Mouse (Mus musculus): ENCODE measurements at regions not wholly inside any gene's neighbourhood (a gene's known extent, or its start where the extent isn't known, plus 50 kb on each side); places are given as distances from the start of the nearest gene placed in this dataset.

DNA sequence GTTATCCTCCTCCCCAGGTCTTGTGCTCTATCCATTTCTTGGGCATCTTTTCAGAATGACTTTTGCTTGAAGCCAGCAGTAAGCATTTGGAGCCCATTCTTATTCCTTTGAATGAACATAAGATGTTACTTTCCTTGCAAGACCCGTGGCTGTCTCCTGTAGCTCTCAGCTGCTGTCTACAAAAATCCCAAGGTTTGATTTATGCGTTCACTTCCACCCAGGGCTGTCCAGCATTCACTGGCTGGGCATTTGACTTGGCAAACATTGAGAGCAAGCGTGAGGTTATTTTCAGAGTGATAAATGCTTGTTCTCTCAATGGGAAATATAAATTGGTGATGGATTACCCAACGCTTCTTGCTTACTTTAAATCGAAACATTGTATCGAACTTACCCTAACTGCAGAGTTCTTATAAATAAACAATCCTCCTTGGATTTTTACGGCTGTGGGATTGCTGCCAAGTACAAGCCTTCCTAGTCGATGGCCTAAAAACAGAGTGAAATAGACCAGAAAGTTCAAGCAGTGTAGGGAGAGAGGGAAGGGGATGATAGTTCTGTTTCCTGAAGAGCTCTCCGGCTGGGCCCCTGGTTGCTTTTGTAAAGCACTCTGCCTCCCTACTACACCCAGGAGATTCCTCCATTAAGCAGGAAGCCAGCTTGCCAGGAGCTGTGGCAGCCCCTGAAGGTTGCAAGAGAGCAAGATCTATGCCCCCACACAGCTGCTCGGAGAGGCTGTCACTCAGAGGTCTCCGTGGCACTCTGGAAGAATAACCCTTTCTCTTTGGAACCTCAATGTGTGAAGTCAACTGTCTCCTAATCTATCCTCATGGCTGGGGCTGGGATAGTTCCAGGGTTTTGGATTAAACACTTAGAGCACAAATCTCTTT lies 210.1 kb downstream of the Mex3b start:
- DNase-seq (ENCODE audit: low read depth, low spot score), result no peak

DNA sequence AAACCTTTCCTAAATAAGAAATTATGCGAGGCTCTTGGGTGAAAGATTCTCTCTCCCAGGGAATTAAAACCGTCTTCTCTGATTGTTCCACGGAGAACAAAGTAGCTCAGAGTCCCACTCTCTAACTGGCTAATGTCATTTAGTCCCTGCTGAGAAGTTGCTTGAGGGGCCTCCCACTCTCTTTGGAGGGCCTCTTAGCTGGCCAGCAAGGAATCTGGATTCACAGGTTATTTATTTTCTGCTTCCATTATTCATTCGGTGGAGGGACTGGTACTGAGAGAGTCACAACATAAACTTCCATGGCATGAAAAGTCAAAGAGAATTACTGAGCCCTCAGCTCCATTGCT lies 210.8 kb downstream of the Mex3b start:
- no peak for DNase-seq (ENCODE audit: low read depth, low spot score)

DNA sequence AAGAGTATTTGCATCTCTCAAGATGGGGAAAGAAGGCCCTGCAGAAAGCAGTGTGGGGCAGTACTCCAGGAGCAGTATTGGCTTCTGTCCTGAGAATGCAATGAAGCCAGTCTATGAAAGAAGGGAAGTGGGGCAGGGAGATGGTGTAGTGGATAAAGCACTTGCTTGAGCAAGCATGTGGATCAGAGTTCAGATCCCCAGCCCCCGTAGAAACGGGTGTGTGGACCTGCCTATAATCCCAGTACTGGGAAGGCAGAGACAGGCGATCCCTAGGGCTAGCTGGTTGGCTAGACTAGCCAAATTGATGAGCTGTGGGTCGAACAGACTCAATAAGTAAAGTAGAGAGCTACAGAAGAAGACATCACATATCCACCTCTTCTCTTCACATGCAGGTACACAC lies 211.6 kb downstream of the Mex3b start:
- no peak for DNase-seq (ENCODE audit: low read depth, low spot score)

DNA sequence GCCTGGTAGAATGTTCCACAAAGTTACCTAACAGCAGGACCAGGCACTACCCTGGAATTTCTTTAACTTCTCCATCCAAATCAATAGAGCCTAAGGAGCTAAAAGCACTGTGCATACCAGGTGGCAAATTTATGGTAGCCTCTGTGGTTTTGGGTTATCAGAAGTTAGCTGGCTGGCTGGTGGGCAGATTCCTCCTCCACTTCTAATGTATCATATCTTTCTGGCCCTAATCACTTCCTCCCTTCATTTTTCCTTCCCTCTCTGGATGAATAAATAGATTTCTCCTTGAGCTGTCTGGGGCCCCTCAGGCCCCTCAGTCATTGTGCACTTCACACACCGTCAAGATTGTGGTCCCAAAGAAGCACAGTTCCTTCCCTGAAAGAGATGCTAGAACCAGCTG lies 212.7 kb downstream of the Mex3b start:
- no peak for DNase-seq (ENCODE audit: low read depth, low spot score)

DNA sequence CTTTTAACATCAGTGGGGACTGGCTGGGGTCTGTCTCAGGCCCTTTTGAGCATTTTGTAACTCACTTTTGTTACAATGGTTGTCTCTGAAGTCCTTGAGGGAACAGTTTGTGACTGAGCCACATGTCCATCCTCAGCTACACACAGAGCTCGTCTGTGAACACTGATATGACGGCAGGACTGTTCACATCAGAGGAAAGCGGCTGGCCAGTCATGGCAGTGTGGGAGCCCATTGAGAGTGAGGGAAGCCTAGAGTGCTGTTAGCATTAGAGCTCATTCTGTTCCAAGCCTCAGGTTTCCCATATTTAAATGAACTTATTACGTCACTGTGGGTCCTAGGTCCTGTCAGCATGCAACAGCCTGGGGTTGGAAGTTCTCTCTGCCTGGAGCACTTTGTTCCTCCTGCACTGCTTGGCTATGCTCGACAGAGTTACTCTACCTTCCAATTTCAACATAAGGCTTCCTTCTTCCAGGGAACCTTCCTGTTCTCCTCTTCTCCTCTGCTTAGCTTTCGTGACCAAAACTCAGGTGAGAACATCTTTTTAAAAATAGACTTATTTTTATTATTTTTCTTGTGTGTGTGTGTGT lies 217.5 kb downstream of the Mex3b start:
- DNase-seq (ENCODE audit: low read depth, low spot score), result no peak

DNA sequence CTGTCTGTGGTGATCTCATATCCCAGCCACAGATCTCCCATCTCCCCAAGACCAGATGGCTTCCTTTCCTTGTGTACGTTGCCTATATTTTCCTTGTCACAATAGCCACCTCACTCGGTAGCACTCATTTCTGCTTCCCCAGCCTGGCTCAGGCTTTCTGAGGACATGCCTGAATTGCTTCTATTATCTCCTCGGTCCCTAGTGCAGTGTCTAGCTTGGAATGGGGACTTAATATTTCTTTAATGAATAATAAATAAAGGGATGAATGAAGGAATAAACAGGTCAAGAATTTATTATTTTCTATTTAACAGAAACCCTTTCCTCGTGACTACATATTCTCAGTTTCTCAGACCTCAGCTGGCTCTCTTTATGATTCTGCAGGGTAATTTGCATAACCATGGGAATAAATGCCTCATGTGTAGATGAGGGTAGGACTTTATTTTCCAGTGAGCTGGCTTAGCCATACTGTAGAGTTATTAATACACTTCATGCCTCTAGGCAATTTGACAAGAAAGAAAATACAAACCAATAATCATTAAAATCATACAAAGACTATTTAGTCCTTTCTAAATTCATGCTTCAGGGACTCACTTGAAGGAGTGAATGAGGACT lies 218.5 kb downstream of the Mex3b start:
- no peak for DNase-seq (ENCODE audit: low read depth, low spot score)

DNA sequence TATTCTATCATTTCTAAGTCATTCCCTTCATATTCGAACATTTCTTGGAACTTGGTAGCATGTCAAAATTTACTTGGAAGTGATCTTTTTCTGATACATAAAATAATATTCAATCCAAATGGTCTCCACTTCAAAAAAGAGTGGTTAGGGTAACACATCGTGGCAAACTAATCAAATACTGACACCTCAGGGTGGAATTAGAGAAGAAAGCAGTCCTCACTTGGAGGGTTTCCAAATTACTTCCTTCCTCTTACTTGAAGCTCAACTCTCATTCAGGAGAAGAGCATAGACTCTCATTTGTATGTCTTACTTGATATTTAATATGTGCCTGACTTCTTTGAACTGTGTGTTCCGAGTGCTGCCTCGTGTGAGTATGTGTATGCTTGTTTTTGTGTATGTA lies 220.3 kb downstream of the Mex3b start:
- no peak for DNase-seq (ENCODE audit: low read depth, low spot score)

DNA sequence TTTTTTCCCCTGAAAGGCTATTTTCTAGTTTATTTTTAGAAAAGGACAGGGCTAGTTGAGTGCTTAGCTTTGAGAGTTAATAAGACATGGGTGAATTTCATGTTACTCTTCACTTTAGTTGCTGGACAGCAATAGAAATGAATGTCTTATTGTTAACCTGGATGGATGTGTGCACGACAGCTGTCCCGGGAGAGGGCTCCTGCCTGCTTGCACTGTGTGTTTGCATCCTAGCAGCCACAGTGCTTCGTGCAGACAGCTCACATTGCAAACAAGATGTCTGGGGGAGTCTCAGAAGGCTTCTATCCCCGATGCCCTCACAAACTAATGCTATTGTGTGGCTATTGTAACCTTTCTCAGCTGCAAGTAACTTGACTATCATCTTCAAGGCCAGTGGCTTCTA lies 221.0 kb downstream of the Mex3b start:
- DNase-seq (ENCODE audit: low read depth, low spot score), result no peak

DNA sequence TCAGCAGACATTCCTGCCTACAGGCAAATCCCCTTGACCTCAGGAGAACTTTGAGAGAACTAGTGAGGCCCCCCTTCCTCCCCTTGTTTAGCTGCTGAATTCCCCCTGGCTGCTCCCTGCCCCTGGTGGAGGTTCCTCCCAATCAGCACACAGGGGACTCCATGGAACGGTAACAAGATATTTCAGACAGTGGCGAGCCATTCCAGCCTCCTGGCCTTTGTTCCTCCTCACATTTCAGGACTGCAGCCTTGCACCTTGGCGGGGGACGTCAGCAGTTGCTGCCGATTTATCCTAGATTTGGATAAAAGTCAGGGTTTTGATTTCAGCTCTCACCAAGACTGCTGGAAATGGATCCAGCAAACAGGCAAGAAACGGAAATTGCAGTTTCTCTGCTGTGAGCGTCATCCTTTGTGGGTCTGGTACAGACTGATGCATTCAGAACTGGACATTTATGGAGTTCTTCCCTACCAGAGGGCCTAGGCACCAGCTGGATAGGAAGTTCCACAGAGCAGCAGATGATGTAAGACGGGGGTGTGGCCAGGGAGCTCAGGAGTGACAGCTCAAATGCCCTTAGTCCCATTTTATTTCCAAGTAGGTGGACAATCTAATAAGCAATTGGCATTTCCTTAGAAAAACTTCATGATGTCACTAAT lies 222.3 kb downstream of the Mex3b start:
- DNase-seq (ENCODE audit: low read depth, low spot score), result no peak

DNA sequence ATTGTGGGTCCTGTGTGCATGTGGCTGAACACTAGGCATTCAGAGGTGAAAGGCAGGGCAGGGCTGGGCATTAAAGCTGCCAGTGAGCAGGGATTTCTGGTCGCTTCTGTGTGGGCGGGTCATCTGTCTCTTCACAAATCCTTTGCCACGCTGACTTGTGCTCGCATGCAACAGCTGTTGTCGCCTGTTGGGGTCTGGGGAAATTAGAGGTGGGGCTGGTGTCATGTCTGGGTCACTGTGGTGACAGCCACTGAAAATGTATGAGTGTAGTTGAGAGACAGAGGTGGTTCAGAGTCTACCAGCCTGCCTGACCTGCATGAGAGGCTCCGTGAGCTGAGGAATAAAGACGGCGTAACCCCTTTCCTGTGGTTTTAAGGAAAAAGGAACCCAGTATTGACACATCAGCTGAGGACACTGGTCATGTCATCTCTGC lies 226.8 kb downstream of the Mex3b start:
- DNase-seq (ENCODE audit: low read depth, low spot score), result no peak

DNA sequence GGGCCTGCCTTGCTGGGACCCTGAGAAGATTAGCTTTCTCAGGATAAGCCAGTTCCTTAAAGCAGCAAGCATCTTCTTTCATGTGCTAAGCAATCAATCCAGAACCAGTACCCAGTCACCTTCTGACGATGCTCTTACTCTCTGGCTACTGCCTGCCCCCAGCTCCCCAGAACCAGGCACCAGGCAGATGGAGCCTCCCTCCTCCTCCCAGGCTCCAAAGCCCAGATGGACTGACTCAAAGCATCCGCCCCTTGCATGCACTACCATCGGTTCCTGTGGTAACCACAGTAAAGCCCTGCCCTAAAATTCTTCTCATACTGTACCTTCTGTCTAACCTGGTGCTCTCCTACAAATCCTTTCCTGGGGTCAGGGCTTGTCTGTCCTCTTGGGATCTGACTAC lies 227.8 kb downstream of the Mex3b start:
- DNase-seq (ENCODE audit: low read depth, low spot score), result no peak

DNA sequence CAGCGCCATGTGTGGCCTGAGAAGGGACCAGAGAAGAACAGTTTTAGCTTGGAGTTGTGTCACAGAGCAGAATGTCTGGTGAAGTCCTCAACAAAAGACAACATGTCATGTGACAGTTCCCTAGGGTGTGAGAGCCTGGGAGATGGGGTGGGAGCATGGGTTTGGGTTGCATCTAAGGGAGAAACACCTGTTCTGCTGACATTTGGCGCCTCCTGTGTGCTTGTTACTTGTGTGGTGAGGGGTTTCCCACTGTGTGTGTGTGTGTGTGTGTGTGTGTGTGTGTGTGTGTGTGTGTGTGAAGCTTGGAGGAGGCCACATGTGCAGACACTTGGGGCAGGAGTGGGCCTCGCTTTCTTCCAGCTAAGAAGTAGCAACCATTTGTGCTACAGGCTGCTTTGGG lies 228.5 kb downstream of the Mex3b start:
- no peak for DNase-seq (ENCODE audit: low read depth, low spot score)

DNA sequence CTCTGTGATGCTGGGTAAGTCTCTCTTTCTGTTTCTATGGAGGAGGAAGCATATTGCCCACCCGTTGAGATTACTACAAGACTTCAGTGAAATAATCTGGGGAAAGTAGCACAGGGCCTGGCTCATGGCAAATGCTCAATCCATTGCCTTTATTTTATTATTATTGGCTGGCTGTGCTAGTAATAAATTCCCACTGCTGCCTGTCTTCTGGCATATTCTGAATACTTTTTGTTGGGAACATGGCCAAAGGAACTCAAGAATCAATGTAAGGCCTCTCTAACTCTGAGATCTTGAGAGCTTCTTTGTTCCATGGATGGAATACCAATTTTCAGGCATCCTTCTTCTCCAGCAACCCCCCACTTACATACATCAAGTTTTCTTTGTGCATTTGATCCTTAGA lies 237.3 kb downstream of the Mex3b start:
- no peak for DNase-seq (ENCODE audit: low read depth, low spot score)

DNA sequence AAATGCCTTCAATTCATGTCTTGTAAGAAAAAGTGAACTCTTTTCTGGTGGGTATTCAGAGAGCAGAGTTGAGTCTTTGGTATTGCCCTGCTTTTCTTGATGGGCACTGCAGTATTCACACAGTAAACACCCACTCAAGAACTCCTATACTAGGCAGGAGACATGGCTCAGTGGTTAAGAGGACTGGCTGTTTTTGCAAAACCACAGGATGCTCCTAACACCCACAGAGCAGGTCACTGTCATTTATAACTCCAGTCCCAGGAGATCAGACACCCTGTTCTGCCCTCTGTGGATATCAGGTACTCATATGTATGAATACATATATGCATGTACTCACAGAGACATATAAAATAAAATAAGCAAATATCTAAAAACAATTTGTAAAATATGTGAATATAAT lies 238.5 kb downstream of the Mex3b start:
- DNase-seq (ENCODE audit: low read depth, low spot score), result no peak

DNA sequence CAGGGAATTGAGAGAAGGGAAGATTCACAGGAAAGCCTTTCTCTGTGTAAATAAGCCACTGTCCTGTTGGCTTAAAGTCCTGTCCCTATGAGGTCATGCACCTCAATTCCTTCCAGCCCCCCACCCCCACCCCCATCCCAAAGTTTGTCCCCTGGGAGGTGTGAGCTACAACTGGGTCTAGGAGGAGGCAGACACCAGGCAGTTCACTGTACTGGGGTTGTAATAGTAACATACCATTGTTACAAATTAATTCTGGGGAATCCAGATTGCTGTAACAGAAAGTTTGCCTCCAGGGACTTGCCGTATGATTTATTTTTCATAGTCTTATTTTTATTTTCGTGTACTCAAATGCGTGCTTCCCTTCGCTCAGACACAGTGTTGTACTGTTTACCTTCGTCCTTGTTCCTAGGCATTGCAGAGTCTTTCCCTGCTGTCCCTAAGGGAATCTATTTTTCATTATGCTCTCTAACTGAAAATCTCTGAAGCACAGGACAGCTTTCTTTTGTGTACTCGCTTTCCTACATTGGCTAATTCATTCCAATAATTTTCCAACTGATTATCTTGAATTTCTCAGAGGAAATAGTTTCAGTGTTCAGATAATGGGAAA lies 244.2 kb downstream of the Mex3b start:
- DNase-seq (ENCODE audit: low read depth, low spot score), result no peak

DNA sequence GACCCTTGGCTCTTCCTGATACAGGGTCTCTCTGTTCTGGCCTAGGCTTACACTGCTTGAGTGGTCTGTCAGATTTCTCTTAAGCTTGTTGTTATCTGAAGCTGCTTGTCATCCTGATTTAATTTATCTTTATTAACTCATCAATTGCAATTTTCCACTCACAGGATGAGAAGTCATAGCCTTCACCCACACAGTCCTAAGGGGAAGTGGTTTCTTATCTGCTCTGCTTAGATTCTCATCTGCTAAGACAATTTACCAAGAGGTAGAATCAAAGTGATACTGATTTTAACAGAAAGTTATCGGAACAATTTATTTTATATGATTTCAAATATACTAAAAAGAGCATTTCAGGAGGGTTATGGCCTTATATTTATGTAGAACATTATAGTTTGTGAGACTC lies 249.4 kb downstream of the Mex3b start:
- DNase-seq (ENCODE audit: low read depth, low spot score), result no peak

DNA sequence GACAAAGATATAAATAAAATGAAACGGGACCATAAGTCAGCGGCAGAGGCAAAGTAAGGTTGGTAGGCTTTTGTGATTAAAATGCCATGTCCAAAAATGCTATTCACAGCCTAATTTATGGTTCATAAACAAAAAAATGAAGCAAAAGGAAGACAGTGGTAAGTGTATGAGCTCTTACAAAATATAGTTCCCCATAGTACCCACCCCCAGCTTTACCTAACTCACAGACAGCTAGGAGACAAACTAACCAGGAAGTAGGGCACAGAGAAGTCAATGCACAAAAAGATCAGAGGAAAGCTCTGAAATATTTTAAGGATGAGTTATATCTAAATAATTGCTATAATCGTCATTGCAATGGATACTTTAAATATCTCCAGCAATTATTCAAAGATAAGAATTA lies 249.9 kb downstream of the Mex3b start:
- no peak for DNase-seq (ENCODE audit: low read depth, low spot score)

DNA sequence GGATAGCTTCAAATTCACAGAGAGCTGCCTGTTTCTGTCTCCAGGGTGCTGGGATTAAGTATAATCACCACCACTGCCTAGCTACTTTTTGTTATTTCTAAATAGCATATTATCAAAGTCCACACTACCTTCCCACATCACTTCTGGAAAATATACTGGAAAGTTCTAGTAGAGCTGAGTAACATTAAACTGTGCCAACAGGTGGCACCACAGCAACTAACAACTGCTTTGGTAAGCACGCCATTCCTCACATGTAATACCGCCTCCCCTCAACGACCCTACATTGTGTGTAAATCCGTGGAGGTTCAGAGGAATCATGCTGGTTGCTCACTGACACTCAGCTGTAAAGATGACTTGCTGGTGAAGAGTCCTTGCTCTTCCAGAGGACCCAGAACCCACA lies 259.1 kb downstream of the Mex3b start:
- no peak for DNase-seq (ENCODE audit: low read depth, low spot score)

DNA sequence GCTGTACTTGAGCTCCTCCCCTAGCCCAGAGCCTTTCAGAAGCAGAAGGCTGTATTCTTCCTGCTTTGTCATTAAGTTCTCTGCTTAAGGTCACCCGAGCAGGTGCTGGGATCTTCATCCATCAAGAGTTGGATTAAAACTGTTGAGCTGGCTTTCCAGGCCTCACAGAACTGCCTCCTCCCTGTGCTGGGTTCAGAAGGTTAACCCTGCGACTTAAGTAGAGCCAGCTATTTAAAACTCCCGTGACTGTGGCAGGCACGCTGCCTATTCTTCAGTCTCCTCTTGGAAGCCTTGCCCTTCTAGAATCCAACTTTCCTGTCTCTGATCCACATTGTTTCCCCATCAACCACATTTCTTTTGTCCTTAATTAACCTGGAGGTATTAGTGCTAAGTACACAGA lies 273.1 kb downstream of the Mex3b start:
- peak; percentile 9 for DNase-seq (ENCODE audit: low read depth, low spot score)

DNA sequence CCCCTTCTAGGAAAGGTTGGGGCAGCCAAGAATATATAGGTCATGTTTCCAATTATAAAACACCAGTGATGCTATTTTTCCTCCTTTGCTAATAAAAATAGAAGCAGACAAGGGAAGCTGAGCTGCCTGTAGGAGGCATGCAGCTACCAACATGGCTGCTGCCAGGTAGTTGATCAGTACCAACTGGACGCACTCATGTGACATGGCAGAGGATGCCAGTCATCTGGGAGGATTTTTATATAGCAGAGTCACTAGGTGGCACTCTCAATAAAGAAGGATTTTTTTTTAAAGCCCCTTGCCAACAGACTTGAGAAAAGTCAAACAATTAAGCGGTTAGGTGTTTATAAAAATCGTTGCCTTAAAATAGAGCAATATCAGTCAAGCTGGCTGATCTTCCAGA lies 273.5 kb downstream of the Mex3b start:
- no peak for DNase-seq (ENCODE audit: low read depth, low spot score)

DNA sequence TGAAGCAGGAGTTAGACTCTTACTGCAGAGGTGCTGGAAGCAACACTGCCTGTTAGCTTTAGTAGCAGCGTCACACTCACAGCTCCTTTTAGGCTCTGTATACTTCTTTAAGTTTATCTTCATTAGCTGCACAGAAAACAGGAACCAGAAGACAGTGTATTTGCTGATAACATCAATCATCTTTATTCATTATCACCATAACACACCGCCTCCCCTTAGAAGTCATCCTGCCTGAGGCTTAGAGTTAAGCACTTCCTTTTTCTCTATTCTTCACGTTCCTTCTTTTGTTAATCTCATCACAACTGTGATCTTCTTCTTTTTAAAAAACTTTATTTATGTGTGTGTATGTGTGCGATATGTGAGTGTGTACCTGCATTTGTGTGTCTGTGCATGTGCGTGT lies 276.9 kb downstream of the Mex3b start:
- no peak for DNase-seq (ENCODE audit: low read depth, low spot score)

DNA sequence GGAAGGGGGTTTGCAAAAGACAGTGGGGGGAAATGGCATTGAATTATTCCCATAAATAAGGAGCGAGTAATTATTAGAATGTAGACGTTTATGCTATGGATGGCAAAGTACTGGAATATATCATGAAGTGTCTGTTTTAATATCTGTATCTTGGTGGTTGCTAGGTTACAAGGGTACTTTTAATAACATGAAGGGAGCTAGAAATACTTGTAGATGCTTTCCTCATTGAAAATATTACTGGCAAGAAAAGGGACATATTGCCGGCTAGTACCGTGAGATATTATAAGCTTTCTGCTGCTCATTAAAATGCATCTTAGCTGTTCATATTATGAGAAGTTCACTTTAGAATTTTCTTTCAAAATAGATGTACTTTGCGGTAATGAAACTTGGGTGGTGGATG lies 278.4 kb downstream of the Mex3b start:
- no peak for DNase-seq (ENCODE audit: low read depth, low spot score)

Measured in embryo, embryonic 11.5 days (tissue).